Mouse (Mus musculus): ENCODE data around the gene Fosl1. TPM values are rescaled to one million over a fixed set of nuclear protein-coding genes. Genes with fewer than 3 reads are reported as not detected.
A peak's percentile ranks its signal among the peaks of the same experiment; 100 is the strongest.
"Not testable (repeated sequence)": the region's sequence is repeated elsewhere in the genome, so short reads cannot be mapped to it uniquely, and the experiment has no call there.

Gene Fosl1
- 1 to 10 TPM; 1.1 to 4.9 TPM for total RNA-seq (2021)
- long read RNA-seq, experiment 1, transcript Fosl1-201 (4 exons, 1,864 nt): major isoform, 5 of 5 reads
- long read RNA-seq, experiment 1, partial matches to known transcripts: 0 of 5 reads
- long read RNA-seq, experiment 1, other reads (novel, unspliced or antisense): 0 of 5 reads
- long read RNA-seq, experiment 2: 0 reads

DNA sequence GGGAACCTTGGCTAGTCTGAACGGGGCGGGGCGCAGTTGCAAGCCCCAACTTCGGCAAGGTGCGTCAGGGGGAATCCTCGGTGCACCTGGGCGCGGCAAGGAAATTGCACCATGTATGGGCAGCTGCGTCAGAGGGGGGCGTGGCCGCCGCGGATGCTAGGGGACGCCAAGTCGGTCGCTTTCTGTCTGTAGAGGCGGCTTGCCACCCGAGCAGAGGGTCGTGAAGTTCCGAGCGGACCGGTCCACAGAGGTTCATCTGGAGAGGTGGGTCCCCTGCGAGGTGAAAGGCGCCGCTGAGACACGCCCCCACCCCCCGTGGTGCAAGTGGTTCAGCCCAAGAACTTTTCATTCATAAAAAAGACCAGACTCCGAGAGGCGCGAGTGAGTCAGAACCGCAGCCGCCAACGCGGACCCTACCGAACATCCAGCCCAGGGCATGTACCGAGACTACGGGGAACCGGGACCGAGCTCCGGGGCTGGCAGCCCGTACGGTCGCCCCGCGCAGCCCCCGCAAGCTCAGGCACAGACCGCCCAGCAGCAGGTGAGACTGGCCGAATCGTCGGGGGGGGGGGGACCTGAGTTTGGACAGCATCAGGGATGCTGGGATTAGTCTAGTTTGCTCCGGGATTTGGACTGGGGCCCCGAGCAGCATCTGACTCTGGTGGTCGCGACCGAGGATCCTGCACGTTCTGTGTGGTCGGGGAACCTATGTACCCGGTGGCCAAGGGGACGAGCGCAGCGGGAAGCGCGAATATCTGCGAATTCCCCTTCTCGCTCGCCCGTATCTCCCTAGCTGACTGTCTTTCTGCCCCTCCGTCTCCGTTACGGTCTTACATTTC is at the start of gene Fosl1:
Fosl1 (plus strand) TSS at position 33 of the 839 bp plus-strand sequence.
- DNase-seq (ENCODE audit: low spot score in 2 of 2): peak; percentile 66 to 78

GRCm38 (mm10) chr19:5401073-5401472 is 46.3 kb upstream of the Fosl1 start:
- not testable (repeated sequence) for DNase-seq (ENCODE audit: low spot score in 2 of 2)

GRCm38 (mm10) chr19:5402293-5402692 is 45.1 kb upstream of the Fosl1 start, which contains the start of gene Tsga10ip:
Gene Tsga10ip (minus strand): TSS chr19:5402526.
- DNase-seq (ENCODE audit: low spot score in 2 of 2): no peak

DNA sequence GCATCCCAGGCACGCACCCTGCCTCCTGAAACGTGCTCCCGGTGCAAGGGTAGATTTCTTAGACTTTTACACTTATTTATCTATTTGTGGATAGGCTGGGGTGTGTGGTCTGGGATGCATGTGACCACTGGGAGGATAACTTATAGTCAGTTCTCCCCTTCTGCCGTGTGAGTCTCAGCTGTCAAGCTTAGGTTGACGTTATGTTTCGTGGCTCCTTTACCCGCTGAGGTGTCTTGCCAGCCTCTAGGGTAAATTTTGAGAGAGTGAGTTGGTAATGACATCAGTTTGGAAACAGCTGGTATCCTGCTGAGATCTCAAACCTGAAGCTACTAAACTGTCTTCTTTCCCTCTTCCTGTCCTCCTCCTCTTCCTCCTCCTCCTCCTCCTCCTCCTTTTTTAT is 41.4 kb upstream of the Fosl1 start:
- no peak for DNase-seq (ENCODE audit: low spot score in 2 of 2)

DNA sequence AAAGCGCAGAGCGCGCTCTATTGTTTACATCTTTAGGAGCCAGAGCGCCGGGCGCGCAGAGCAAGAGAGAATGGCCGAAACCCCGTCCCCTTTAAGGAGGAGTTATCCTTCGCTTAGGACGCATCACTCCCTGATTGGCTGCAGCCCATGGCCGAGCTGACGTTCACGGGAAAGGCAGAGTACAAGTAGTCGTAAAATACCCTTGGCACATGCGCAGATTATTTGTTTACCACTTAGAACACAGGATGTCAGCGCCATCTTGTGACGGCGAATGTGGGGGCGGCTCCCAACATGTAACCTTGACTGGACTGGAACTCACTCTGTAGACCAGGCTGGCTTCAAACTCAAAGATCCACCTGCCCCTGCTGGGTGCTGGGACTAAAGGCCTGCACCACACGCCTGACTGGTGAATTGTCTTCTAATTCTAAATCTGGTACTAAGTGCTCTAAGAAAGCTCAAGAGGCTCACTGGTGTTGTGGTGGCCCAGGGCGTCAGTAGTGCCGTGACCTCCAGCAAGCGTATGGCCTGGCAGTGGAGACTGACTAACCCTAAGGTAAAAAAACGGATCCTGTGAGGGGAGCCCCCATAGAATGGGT is 40.7 kb upstream of the Fosl1 start:
- not testable (repeated sequence) for DNase-seq (ENCODE audit: low spot score in 2 of 2)

DNA sequence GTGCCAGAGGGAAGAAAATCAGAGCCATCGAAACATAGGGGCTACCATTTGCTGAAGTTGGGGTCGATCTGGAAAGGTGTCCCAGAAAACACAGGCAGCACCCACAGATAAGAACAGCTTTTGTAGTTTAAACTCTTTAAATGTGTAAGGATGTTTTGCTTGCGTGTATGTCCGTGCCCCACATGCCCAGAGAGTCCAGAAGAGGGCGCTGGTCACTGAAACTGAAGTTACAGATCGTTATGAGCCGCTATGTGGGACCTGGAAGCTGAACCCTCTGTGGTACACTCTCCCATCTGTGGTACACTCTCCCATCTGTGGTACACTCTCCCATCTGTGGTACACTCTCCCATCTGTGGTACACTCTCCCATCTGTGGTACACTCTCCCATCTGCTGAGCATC is 40.2 kb upstream of the Fosl1 start:
- peak in 1 of 2 experiments; percentile 56 for DNase-seq (ENCODE audit: low spot score in 2 of 2)

DNA sequence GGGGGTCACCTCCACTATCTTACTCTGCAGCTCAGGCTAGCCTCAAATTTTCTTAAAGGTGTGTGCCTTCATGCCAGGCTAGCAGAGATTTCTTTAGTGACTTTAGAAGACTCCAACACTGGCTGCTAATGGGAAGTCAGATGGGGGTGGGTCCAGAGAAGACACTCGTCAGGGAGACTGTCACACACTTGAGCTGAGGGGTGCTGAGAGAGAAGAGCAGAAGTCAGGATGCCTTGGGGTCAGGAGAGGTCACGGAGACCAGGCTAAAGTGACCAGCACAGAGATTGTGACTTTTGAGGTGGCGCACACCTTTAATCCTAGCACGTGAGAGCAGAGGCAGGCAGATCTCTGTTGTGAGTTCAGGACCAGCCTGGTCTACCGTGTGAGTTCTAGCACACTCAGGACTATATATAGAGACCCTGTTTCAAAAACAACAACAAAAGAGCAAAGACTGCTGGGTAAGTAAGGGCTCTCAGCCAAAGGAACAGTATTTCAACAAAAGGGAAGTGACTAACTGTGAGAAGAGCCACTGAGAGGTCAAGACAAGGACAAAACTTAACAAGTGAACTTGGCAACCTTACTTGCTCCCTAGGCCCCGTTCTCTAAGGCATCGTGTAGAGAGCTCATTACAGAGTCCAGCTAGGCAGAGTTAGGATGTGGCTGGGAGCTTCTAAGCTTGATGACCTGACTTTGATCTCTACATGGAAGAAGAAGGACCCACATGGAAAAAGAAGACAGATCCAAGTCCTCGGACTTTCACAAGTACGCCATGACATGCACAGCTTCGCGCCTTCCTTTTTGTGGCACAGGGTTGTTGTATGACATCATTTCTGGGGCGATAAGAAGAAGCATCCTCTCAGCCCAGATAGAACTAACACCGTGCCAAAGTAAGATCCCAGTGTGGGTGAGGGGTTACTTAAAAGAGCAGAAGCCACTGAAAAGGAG is 39.0 kb upstream of the Fosl1 start:
- DNase-seq (ENCODE audit: low spot score in 2 of 2): no peak

GRCm38 (mm10) chr19:5409068-5409467 is 38.3 kb upstream of the Fosl1 start:
- DNase-seq (ENCODE audit: low spot score in 2 of 2): no peak

DNA sequence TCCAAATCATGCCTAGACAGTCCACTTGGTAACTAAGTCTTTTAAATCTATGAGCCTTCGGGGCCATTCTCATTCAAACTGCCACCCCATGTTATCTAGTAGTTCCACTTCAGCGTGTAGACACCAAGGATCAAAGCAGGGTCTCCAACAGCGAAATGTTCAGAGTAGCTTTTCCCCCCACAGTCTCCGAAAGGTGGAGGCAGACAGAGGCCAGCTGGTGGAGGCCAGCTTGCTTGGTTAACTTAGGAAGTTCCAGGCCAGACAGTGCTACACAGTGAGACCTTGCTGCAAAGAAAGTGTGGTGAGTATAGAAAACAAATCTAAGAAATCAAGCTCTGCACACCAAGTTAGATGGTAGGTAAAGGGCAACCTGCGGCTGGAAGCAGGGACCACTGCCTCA is 36.7 kb upstream of the Fosl1 start:
- no peak for DNase-seq (ENCODE audit: low spot score in 2 of 2)

- DNase-seq (ENCODE audit: low spot score in 2 of 2): no peak
These were observed 35.4 kb upstream of the Fosl1 start for GRCm38 (mm10) chr19:5411961-5412360.

GRCm38 (mm10) chr19:5413840-5414239 is 33.5 kb upstream of the Fosl1 start:
- no peak for DNase-seq (ENCODE audit: low spot score in 2 of 2)

- no peak for DNase-seq (ENCODE audit: low spot score in 2 of 2)
These were observed 32.8 kb upstream of the Fosl1 start for GRCm38 (mm10) chr19:5414534-5414957.

- DNase-seq (ENCODE audit: low spot score in 2 of 2): no peak
These were observed 28.4 kb upstream of the Fosl1 start for GRCm38 (mm10) chr19:5418750-5419466.

- DNase-seq (ENCODE audit: low spot score in 2 of 2): no peak
These were observed 27.7 kb upstream of the Fosl1 start for GRCm38 (mm10) chr19:5419630-5420029.

GRCm38 (mm10) chr19:5420579-5420978 is 26.8 kb upstream of the Fosl1 start:
- DNase-seq (ENCODE audit: low spot score in 2 of 2): no peak

DNA sequence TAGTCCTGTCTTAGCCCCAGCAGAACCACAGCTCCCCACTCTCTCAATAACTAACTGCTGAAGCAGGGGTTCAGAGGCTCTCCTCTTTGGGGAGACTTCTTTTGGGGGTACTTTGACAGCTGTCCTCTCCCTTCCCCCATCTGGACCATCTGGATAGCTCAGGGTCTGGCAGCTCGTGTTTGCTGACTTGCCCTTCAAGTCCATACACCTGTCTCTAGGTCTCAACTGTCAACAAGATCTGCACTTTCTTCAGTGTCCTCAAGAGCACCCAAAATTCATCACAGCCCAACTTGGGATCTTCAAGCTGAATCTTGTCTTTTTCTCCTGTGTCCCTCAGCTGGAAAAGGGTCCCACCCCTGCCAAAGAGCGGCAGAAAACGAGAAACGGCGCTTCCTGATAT is 25.6 kb upstream of the Fosl1 start:
- DNase-seq (ENCODE audit: low spot score in 2 of 2): no peak

DNA sequence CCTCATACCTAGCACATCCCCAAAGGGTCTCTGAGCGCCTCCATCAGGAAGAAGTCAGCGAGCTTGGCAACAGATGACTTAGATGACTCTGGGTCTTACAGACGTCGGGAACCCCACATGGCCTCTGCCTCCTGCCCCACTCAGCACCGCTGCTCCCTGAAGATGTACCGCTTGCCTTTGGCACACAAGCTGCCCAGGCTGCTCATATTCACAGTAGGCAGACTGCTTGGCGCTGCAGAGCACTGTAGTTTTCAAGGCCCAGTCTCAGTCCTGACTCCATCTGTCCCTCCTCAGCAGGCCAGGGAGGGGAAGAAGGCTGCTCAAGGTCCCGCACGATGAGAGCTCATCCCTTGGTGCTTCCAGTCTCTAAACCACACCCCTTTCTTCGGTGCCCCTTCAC is 25.1 kb upstream of the Fosl1 start:
- no peak for DNase-seq (ENCODE audit: low spot score in 2 of 2)

GRCm38 (mm10) chr19:5422895-5423443 is 24.4 kb upstream of the Fosl1 start:
- DNase-seq (ENCODE audit: low spot score in 2 of 2): no peak

DNA sequence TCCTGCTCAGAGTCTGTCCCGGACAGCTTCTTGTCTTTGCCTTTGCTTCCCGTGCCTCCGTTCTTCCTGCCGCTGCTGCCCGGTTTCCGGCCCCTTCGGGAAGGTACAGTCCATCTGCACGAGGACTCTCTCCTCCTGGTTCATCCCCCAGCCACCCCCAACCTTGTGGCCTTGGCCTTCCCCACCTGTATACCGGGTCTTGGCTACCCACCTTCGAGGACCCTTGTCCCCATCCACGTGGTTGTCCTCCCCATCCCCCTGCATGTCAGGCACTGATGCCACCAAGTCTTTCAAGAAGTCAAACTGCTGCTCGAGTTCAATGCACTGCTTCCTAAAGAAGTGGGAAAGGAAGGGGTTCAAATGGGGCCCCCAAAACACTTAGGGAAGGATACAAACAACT is 23.8 kb upstream of the Fosl1 start:
- no peak for DNase-seq (ENCODE audit: low spot score in 2 of 2)
